Mouse (Mus musculus) heart, postnatal 4 days (tissue): Measurements from ENCODE around the gene Tcaf1. TPM values are rescaled to one million over a fixed set of nuclear protein-coding genes. Genes with fewer than 3 reads are reported as not detected.

Experiments
- DNase-seq: peaks from one replicate; pipeline ENCODE4 v3.0.0; 2021
- total RNA-seq, 2 experiments: library from RNA; stranded (reverse); gene quantifications; 2 replicates each; pipeline ENCODE4 v1.2.3; 2021

The Tcaf1 gene
- total RNA-seq, result 10 to 100 TPM; 36.6 to 38.4 TPM

DNA sequence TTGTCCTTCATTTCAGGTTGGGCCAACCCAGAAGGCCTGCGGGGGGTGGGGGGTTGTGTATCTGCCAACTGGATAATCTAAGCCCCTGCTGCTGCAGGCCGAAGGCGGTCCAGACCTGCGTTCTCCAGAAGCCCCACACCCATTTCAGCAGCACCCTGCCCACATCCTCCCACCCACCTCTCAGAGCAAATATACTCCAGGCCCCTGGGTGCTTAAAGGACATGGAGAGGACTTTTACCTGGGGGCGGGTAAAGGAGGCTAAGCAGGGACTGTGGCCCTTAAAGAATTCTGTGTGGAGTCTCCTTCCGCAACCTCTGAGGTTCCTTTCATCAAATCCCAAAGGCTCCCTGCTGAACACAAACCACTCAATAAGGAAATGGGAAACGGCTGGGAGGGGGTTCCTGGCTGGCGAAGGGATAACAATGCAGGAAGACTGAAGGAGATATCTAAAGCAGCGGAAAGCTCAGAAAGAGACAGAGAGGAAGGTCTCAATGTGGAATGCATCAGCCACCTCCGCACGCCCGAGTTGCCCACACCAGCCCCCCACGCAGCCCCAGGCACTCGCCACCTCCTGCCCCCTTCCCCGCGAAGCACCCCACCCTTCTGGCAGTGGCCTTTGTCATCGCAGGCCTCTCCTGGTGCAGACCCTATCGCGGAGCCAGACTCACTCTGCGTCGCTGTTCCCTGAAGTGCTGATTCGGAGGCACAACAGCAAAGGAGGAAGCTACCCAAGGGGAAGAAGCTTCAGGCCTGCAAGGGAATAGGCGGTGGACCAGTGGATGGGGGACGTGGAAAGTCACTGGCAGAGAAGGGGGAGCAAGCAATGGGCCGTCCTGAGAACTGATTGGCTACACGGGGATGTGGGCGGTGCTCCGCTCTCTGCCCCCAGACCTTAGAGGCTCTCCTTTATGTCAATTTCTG lies at the start of gene Tcaf1:
Gene Tcaf1 (minus strand): TSS at position 798 of the 921 bp plus-strand sequence.
- DNase-seq, result peak; percentile 87

DNA sequence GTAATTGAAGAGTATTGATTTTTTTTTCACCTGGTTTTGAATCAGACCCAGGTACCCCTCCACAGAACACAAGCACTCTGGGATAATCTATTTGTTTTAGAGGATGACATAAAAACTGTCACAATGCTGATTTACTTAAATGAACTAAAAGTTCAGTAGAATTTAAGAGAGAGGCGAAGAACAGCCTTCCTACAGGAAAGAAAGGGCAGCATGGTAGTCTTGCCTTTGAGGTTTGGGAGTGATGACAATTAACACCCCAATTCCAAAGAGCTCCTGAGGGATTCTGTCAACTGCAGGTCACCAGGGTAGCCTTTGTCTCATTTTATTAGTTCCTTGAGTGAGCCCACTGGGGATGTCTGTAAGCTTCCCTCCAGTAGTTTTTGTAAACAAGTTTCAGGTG lies 46.2 kb upstream of the Tcaf1 start, which contains the start of gene Olfr38:
Gene Olfr38 (plus strand): TSS at position 301 of the 400 bp plus-strand sequence.
- DNase-seq, result no peak

DNA sequence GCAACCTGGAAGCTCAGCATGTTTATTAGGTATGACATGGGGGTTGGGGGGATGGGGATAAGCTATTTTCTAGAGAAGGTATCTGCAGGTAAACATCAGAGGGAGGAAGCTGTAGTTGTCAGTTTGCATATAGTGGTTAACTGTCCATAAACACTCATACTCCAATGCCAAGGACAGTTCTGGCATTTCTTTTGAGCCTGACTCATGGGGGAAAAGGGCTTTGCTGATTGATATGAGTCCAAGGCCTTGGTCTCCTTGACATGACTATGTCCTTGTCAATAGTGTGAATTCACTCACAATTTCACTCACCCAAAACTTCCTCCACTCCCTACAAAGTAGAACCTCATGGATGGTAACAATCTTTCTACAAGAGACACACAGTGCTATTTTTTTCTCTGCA lies 38.0 kb upstream of the Tcaf1 start:
- no peak for DNase-seq

DNA sequence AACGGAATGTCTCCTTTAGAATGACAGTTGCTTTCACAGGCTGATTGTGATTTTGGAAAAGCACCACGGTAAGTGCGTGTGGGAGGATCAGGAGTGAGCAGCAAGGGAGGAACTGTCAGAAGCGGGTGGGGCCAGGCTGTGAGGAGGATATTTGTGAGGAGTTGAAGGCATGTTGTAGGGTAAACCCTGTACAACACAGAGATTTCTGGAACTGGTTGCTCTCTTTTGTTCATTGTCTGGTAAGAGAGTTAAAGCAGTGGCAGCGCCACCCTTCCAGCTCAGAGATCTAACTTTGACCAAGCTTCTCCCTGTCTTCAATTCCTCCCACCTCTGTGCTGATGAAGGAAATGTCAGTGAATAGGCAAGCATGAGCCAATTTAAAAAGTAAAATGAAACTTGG lies 32.4 kb upstream of the Tcaf1 start:
- no peak for DNase-seq

DNA sequence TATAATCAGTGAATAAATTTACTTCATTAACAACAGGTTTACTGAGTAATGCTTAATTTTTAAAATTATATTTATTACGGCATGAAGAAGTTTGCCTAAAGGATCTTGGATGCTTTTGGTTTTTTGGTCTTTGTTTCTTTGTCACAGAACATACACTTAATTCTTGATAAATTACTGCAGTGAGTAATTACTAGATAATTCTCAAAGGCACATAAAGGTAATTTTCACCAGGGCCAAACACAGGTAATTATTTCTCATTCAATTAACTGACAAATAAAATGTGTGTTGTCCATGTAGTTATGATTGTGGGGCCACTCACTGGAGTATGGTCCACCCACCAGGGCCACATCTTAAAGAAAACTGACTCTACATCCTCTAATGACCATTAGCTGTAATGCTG lies 29.2 kb upstream of the Tcaf1 start, which contains the start of gene Olfr453:
Gene Olfr453 (plus strand): TSS at position 301 of the 400 bp plus-strand sequence.
- DNase-seq, result no peak

DNA sequence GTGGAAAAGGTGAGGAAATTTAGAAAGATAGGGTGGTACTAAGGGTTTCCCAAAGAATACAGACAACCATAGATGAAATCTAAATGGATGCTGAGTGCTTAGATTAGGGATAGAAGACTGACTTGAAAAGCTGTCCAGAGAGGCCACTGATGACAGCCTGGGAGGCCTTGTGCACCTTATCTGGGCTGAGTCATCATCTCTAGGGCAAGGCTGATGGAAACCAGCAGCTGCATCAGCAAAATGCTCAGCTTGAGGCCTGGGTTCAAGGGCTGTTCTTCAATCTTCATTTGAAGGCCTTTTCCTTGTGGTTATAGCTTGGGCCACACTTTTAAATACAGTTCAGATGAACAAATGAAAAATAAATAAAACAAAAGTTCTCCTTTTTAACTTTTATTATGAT lies 8.1 kb upstream of the Tcaf1 start:
- no peak for DNase-seq

DNA sequence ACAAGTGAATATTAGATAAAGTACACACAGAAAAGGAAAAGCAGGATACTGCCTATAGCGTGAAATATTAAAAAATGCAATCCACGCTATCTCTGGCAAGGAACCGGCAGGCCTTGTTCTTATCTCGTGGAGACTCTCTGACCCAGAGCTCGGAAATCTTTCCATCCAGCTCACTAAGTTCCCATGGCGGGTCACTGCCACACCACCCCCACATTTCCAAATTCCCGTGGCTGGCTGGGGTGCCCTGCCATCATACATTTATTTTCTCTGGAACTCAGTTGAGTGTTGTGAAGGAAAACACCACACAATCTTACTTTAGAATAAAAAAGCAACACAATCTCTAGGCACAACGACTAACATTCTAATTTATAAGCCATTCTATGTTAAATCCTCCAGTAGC lies 4.8 kb upstream of the Tcaf1 start:
- DNase-seq, result no peak

DNA sequence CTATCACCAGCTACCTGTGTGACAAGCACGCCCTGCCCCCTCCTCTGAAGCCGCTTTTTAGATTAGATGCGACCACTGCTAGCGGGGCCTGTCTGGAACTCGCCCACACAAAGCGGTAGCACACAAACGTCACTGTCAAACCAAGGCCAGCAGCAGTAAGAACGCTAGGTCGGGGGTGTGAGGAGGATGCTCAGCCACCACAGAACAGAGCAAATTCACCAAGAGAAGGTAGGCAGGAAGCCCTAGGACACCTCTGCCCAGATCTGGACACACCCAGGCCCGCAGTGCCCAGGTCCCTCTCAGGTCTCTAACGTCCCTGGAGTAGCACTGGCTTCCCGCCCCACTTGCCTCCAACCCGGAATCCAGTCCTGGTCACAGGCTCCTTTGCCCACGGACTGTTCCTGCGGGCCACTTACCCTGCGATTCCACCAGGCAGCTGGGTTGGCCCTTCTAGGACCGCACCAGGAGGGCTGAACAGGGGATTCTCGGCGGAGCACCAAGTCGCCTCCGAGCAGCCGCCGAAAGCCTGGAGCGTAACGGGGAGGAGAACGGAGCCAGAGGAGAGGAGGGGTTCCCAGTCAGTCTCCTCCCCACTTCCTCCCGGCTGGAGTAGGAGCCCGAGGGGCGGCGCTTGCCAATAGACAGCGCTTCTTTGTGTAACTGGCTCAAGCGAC lies 17.2 kb downstream of the Tcaf1 start:
- peak; percentile 87 for DNase-seq

DNA sequence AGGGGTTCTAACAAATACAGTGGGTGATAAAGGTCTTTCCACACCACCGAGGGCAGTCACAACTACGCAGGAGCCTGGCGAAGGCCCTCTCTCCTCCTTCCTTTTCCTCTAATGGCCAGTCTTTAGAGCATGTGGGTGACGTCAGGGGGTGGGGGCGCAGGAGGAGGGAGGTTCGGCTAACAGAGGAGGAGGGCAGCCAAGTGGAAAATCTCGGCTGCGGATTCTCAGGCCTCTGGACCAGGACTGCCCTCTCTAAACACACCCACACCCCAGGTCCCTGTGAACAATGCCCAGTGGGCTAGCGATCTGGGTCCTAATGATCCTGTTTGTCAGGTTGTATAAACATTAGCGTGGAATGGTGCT lies 17.8 kb downstream of the Tcaf1 start:
- peak; percentile 88 for DNase-seq

DNA sequence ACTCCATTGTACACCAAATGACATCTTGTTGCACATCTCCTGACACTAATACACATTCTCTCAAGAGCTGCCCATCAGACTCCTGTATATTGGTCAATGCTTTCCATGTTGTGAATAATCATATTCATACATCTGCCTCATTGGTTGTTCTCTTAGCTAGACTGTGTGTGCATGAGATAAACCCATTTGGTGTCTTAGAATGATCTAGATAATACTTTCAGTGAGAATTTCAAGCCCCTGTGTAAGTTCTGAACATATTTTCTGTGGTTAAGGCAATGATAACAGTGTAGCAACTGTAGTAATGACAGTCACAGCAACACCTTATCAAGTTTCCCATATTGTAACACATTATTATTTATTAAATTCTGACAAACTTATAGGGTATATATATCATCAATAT lies 20.1 kb downstream of the Tcaf1 start:
- DNase-seq, result no peak

DNA sequence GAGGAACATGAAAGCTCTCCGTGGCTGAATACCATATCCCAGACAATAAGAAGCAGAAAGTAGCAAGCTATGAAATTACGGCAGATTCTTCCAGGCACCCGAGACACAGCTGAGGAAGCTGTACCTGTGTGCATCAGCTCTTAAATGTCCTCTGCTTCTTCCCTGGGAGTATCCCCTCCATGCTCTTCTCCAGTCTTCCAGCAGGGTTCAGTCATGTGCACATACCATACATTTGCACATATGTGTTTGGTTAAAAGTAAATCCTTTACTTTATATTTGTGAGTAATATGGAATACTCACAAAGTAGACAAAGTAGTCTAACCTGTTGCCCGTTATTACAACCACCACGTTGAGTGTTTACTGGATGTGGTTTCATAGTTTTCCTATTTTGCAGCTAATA lies 22.0 kb downstream of the Tcaf1 start:
- no peak for DNase-seq

DNA sequence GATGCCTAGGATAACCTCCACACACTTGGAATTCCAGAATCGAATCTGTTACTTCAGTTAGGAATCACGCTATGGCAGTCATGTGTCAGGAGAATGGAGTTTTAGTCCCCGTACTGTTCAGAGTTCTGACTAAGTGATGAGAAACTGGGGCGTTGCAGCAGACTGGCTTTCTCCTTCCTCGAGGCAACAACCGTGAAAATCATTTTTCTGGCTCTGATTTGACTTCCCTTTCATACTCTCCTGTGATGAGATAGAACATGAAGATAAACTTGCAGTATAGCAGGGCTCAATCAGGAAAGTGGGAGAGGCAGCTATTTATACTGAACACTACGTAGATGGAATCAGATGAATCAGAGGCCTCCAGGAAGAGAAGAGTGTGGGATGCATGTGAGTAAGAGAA lies 29.8 kb downstream of the Tcaf1 start:
- no peak for DNase-seq

DNA sequence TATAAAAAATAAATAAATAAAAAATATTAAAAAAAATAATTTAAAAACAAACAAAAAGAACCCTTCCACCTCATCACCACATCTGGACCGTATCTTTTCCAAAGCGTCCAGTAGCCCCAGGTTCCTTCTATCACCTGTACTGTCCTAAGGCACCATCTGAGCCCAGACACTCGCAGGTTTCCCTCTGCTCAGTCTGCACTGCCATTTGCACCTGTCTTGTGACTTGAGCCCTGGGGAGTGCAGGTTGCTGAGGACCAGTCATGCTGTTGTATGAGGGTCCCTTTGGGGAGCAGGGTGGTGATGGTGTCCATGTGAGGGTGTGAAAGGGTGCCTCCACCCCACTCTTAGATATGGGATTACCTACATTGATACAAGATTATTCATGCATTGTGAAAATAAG lies 33.9 kb downstream of the Tcaf1 start:
- no peak for DNase-seq

DNA sequence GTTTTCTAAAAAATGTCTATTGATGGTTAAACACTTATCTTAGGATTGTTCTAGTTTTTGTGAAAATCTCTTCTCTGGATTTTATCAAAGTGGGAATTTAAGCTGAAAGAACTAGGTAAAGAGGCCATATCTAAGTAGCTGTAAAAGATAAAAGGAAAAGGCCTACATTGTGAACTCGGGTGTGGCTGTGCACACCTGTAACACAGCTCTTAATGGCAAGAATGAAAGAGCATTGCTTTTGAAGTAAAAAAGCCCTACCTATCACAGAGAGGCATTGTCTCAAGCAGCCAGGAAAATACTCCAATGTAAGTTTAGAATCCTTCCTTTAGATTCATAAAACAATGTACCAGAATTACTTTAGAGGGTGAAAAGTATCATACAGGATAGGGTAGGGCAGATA lies 38.1 kb downstream of the Tcaf1 start:
- DNase-seq, result no peak

DNA sequence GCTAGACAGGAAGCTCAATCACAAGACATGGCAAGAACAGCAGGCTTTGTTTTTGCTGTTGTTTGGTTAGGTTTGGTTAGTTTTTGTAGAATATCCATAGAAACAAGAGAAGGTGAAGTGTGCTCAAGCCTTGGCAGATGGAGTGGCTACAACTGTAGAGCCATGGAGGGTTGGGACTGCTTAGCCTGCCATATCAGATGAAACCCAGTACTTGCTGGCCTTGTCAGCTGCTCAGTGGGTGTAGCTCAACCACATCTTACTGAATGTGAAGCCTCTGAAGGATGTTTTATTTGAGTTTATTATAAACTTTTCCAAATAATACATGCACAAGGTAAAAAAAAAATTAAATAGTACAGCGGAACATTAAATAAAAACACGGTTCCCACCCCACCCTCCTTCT lies 42.2 kb downstream of the Tcaf1 start:
- DNase-seq, result no peak

DNA sequence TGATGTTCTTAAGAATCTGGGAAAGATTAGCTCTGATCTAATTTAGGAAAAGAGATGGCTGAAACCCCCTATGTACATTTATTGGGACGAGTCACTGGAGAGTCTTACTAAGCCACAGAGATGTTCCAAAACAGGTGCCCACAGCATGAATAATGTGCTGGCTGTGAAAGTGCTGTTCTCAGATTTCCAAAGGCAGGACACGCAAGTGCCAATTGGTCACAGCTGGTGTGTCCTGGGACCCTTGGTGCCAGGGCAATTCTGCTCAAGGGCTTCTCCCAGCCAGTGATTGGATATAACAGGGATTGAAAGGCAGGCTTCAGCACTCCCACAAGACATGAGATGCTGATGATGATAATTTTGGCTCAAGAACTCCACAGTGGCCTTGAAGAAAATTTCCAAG lies 48.1 kb downstream of the Tcaf1 start:
- DNase-seq, result no peak

DNA sequence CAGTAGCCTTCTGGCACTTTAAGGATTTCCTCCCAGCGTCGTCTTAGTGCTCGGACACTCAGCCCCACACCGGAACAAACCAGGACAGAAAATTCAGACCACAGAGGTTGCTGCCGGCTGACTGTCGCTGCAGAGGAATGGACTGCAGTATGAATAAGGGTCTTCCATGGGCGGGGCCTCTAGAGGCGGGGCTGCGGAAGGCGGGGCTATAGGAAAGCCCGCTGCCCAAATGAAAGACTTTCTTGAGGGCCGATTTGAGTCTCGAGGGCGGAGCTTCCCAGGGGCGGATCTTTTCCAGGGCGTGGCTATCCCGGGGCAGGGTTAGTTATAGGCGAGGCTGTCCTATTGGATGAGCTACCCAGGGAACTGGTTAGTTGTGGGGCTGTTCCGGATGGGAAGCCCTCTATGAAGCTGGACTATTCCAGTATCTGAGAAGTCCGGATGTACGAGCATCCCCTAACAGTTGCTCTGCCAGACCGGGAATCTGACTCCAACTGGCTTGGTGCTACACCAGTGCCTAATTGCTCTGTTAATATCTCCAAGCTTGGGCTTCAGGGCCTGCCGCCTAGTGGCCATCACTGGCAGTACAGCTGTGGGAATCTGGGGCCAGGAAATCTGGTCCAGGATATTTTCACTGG lies 64.9 kb downstream of the Tcaf1 start, which contains the start of gene Tcaf2:
Gene Tcaf2 (minus strand): TSS at position 343 of the 638 bp plus-strand sequence.
- DNase-seq, result peak; percentile 90

DNA sequence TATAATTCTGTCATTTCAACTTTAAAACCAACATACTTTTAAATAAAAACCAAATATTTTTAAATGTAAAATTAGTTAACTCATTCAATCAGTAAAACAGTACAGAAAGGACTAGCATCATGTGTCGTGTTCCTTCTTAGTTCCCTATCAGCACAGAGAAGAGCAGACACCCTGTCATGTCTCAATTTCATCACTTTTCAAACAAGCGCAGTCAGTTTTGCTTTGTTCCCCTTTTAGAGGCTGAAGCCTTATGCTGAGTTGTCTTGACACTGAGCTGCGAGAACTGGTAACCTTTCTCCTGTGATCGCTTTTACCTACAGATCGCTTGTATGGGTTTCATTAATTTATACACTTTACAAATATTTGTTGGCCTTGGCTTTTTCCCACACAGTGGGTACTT lies 75.5 kb downstream of the Tcaf1 start:
- DNase-seq, result no peak

DNA sequence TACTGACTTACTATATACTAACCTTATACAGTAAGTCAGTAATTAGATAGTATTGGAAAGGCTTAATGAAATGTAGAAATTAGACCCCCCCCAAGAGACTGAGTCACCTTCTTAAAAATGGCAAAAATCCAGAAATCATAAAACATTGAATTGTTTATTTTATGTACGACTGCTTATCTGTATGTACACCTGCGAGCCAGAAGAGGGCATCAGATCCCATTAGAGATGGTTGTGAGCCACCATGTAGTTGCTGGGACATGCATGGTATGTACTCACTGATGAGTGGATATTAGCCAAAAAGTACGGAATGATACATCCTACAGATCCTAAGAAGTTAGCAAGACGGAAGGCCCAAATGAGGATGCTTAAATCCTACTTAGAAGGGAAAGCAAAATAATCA lies 78.5 kb downstream of the Tcaf1 start:
- DNase-seq, result no peak
